Mouse (Mus musculus) embryonic facial prominence, embryonic 15.5 days (tissue): ENCODE results near the gene Lrrc49. TPM values are rescaled to one million over a fixed set of nuclear protein-coding genes. Genes with fewer than 3 reads are reported as not detected.

Experiments used
- ATAC-seq: fragments of 200-750 bp; cut with Nextera tagmentation; 2 replicates; pipeline ENCODE4 v1.8.0; 2017; ENCODE audit warnings: low read depth, moderate TSS enrichment; ENCODE audit not compliant: insufficient number of reproducible peaks, low FRiP score, low TSS enrichment
- H3K27ac ChIP-seq: fragments of 300-500 bp; sonication (generic); replicated peaks from 2 replicates; pipeline ENCODE4 v1.5.1; 2015; ENCODE audit warnings: mild to moderate bottlenecking, inconsistent platforms
- H3K27me3 ChIP-seq: fragments of 300-500 bp; sonication (generic); 2 replicates; pipeline ENCODE4 v1.6.1; 2015; ENCODE audit warnings: inconsistent platforms
- H3K36me3 ChIP-seq: fragments of 300-500 bp; sonication (generic); 2 replicates; pipeline ENCODE4 v1.6.1; 2015; ENCODE audit warnings: mild to moderate bottlenecking, inconsistent platforms
- H3K4me1 ChIP-seq: fragments of 300-500 bp; sonication (generic); 2 replicates; pipeline ENCODE4 v1.6.1; 2015; ENCODE audit warnings: inconsistent platforms
- H3K4me2 ChIP-seq: fragments of 300-500 bp; sonication (generic); replicated peaks from 2 replicates; pipeline ENCODE4 v1.6.1; 2015; ENCODE audit warnings: mild to moderate bottlenecking, inconsistent platforms
- H3K4me3 ChIP-seq: fragments of 300-500 bp; sonication (generic); replicated peaks from 2 replicates; pipeline ENCODE4 v1.5.1; 2015; ENCODE audit warnings: mild to moderate bottlenecking, inconsistent platforms
- H3K9ac ChIP-seq: fragments of 300-500 bp; sonication (generic); 2 replicates; pipeline ENCODE4 v1.6.1; 2015; ENCODE audit warnings: inconsistent platforms
- H3K9me3 ChIP-seq: fragments of 300-500 bp; sonication (generic); replicated peaks from 2 replicates; pipeline ENCODE4 v1.6.1; 2016; ENCODE audit warnings: inconsistent platforms
- WGBS: fragments of 180-500 bp; shearing (Covaris S2); methylation state at CpG from one replicate; pipeline ENCODE4 v1.1.7; 2015; 5-methylcytosine and 5-hydroxymethylcytosine counted together
- polyA plus RNA-seq: library from polyadenylated mRNA; unstranded; fragments of >200 nt; fragmentation: Nextera tagmentation; extraction: Ambion mirVana; gene quantifications from 2 replicates; pipeline ENCODE4 v1.2.1, GENCODE M21; 2015

Gene Lrrc49
- polyA plus RNA-seq, 1 experiment from 2014 or later: 17.9 TPM

DNA sequence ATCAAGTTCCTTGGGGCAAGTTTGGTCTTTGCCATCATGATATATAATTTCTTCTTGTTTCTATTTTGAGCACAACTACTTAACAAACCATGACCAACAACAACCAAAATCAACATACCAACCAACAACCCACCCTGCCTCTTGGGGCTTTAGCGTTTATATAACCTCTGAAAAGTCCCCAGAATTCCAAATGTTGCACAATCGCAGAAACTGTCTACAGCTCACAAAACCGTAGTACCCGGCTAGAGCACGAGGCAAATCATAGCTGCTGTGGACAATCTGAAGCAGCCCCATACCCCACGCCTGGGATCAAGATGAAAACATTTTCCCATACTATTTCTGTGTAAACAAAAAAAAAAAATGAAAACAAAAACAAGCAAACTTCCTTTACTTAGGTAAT is 21.8 kb upstream of the Lrrc49 start:
- no peaks in the 10 kb centered on the region for H3K9me3 ChIP-seq
- H3K36me3 ChIP-seq: no peaks in the 10 kb centered on the region
- H3K4me3 ChIP-seq: no peak overlapping the region
- no peak overlapping the region for H3K4me2 ChIP-seq
- H3K27ac ChIP-seq: no peak overlapping the region
- 62% methylated on average over 6 of the region's 6 CpGs for WGBS
- no peak for ATAC-seq
- no peak overlapping the region for H3K9ac ChIP-seq
- H3K27me3 ChIP-seq: no peaks in the 10 kb centered on the region
- H3K4me1 ChIP-seq: 0 out of 2 replicates have a peak, but pooled peaks cover 20% of the 10 kb centered on the region

DNA sequence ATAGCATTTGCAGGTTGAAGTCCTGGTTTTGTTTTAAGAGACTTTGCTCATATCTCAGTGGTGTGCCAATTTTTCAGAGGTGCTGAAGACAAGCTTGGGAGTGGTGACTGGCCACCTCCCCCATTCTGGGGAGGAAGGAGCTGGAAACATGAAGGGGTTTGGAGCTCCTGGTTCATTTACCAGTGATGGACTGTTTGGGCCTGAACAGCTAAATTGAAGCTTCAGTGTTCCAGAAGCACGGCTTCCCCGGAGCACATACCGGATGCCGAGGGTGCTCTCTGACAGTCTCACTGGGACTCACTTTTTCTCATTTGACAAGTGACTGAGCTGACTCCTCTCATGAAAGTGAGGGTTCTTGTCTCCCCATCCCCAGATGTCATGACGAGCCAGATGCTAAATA is 20.6 kb upstream of the Lrrc49 start:
- 73% methylated on average over 5 of the region's 5 CpGs for WGBS
- 0 out of 2 replicates have a peak, but pooled peaks cover 9% of the 10 kb centered on the region for H3K4me1 ChIP-seq
- H3K27ac ChIP-seq: no peak overlapping the region
- H3K27me3 ChIP-seq: no peaks in the 10 kb centered on the region
- no peaks in the 10 kb centered on the region for H3K9me3 ChIP-seq
- no peak overlapping the region for H3K4me2 ChIP-seq
- no peak for ATAC-seq
- H3K36me3 ChIP-seq: no peaks in the 10 kb centered on the region
- H3K9ac ChIP-seq: no peak overlapping the region
- H3K4me3 ChIP-seq: no peak overlapping the region

DNA sequence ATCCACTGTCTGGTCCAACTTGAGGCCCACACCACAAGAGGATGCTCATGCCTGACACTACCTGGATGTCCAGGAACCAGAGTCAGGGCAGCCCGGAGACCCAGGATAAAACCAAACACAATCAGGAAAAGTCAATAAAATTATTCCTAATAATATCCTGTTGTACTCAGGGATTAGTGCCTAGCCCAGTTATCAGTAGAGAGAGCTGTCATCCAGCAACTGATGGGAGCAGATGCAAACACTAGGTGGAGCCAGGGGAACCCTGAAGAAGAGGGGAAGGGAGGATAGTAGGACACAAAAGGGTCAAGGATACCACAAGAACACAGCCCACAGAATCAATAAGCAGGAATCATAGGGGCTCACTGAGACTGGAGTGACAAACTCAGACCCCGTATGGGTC is 19.6 kb upstream of the Lrrc49 start:
- H3K4me2 ChIP-seq: no peak overlapping the region
- no peak overlapping the region for H3K9ac ChIP-seq
- no peak overlapping the region for H3K4me3 ChIP-seq
- WGBS: 91% methylated on average over 2 of the region's 2 CpGs
- ATAC-seq: no peak
- no peaks in the 10 kb centered on the region for H3K27me3 ChIP-seq
- no peak overlapping the region for H3K27ac ChIP-seq
- 0 out of 2 replicates have a peak, but pooled peaks cover 4% of the 10 kb centered on the region for H3K4me1 ChIP-seq
- no peaks in the 10 kb centered on the region for H3K9me3 ChIP-seq
- H3K36me3 ChIP-seq: no peaks in the 10 kb centered on the region

DNA sequence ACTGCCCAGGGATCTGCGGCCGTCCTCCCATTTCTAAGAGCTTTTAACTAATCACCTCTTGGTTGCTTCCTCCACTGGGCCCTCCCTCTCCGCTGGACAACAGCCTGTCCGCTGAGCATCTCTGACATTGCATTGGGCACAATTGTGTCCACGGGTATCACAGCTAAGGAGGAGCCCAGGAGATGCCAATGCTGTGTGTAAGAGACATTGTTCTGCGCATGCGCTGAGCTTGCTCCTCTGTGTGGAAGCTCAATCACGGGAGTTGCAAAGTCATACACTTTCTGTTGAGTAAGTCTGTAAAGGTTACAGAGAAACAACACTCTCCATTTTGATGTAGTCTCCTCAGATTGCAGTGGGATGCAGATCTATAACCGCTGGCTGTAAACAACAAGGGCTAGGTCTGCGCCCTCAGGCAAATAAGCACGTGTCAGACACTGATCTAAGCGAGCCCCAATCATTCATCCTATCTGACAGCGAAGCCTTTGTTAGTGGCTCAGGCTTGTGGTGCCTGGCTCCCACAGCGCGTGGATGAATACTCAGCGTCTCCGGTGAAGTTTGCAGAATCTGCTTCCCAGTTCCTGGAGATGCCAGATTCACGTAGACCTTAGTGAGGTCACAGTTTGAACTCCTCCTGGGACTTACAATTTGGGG is 11.7 kb upstream of the Lrrc49 start:
- Histone ChIP-seq H3K9ac (no peak overlapping the region), H3K9me3 (no peaks in the 10 kb centered on the region), H3K4me3 (no peak overlapping the region), H3K4me1 (peaks cover 3% of the 10 kb centered on the region; the same call in 1 of the 2 replicates), H3K4me2 (no peak overlapping the region), H3K27me3 (no peaks in the 10 kb centered on the region), H3K36me3 (no peaks in the 10 kb centered on the region), H3K27ac (no peak overlapping the region)
- ATAC-seq: no peak
- WGBS: 54% methylated on average over 18 of the region's 18 CpGs

DNA sequence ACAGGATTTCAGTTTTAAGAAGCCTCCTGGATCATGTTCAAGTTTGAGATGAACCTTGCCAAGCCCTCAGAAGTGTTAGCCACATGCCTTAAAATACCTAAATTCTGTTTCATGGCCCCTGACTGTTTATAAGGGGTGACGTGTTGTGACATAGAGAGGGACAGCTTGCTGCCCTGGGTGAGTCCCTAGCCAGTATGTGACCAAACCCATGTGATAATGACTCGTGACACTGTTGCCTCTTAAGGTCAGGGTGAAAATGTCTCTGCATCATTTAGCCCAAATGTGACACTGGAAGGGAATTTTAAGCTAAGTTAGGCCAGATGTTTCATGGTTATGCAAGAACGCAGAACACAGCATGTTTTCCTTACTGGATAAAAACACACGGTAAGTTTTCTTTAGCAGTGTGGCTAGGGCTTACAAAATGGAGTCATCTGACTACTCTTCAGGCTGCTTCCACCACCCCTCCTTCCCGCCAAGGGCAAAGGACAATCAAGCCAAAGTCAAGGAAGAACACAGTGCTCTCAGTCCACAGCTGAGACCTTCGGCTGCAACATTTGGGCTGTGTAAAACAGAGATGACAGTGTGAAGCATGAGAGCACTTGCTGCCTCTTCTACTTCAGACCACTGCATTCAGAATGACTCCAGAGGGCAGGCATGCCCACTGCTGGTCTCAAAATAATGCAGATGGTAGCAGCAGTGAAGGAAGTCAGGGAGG is 8.5 kb upstream of the Lrrc49 start:
- Histone ChIP-seq H3K36me3 (no peaks in the 10 kb centered on the region), H3K27me3 (no peaks in the 10 kb centered on the region), H3K9ac (no peak overlapping the region), H3K9me3 (no peaks in the 10 kb centered on the region), H3K4me1 (peaks cover 3% of the 10 kb centered on the region; the same call in 1 of the 2 replicates), H3K4me3 (no peak overlapping the region), H3K4me2 (no peak overlapping the region), H3K27ac (peak overlapping the region; percentile 73)
- no peak for ATAC-seq
- 35% methylated on average over 6 of the region's 6 CpGs for WGBS

DNA sequence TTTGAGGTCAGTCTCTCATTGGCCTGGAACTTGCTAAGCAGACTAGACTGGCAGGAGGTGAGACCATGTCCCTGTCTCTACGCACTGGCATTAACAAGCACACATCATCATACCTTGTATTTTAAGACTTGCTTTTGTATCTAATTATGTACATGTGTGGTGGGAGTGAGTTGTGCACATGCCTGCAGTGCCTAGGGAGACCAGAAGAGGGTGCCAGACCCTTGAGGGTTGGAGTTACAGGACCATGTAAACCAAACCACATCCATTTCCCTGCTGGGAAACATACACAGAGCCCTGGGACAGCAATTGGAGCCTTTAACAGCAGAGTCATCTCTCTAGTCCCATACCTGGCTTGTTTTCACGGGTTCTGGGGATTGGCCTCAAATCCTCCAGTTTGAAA is 6.0 kb upstream of the Lrrc49 start:
- ATAC-seq: no peak
- Histone ChIP-seq H3K27me3 (no peaks in the 10 kb centered on the region), H3K36me3 (no peaks in the 10 kb centered on the region), H3K4me1 (peaks cover 3% of the 10 kb centered on the region; the same call in 1 of the 2 replicates), H3K4me3 (no peak overlapping the region), H3K9me3 (no peaks in the 10 kb centered on the region), H3K4me2 (no peak overlapping the region), H3K9ac (no peak overlapping the region), H3K27ac (no peak overlapping the region)
- 58% methylated on average over 2 of the region's 2 CpGs for WGBS

DNA sequence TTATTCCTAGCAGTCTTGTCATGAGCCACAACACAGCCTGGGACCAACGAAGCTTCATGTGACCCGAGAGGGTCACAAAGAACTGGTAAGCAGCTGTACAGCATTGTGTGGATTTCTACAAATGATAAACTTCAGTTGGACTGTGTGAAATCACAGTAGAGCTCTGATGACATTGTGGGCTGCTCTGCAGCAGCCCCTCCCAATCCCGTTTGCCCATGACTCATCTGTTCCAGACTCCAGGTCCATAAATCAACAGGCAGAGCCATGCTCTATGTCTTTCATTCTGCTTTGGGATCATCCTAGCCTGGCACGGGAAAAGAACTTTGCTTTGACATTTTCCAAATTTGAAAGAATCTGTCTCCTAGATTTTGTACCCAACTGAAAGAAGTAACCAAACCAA is 4.7 kb upstream of the Lrrc49 start:
- peaks cover 9% of the 10 kb centered on the region; the same call in 1 of the 2 replicates for H3K4me1 ChIP-seq
- WGBS: 42% methylated on average over 4 of the region's 4 CpGs
- H3K4me2 ChIP-seq: no peak overlapping the region
- H3K9ac ChIP-seq: no peak overlapping the region
- no peaks in the 10 kb centered on the region for H3K9me3 ChIP-seq
- no peaks in the 10 kb centered on the region for H3K36me3 ChIP-seq
- no peak overlapping the region for H3K27ac ChIP-seq
- no peak for ATAC-seq
- H3K4me3 ChIP-seq: no peak overlapping the region
- H3K27me3 ChIP-seq: no peaks in the 10 kb centered on the region

DNA sequence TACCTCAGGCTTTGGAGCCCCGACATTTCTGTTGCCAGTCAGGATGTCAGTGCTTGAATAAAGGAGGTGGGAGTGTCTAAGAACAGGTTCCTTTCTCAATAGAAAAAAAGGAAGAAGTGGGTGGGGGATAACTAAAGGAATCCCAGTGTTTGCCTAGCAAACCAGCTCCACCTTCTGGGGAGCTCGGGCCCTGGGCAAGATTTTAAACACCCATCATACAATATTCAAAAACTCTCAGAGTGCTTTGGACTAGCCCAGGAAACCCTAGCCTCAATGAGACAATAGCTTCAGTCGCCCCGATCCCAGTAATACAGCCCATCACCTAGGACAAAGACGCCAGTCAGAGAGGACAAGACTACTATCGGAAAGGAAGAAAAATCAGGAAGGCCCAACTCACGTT is 543 bp downstream of the Lrrc49 start:
- peak; percentile 25; the same call in 1 of the 2 replicates for ATAC-seq
- Histone ChIP-seq H3K9me3 (no peaks in the 10 kb centered on the region), H3K27ac (peak overlapping the region; percentile 90), H3K4me3 (peak overlapping the region; percentile 75), H3K4me2 (peak overlapping the region; percentile 64), H3K4me1 (peaks cover 5% of the 10 kb centered on the region; the same call in 1 of the 2 replicates), H3K27me3 (no peaks in the 10 kb centered on the region), H3K9ac (peak overlapping the region; percentile 44), H3K36me3 (no peaks in the 10 kb centered on the region; the same call in 1 of the 2 replicates)
- 1% methylated on average over 7 of the region's 7 CpGs for WGBS

DNA sequence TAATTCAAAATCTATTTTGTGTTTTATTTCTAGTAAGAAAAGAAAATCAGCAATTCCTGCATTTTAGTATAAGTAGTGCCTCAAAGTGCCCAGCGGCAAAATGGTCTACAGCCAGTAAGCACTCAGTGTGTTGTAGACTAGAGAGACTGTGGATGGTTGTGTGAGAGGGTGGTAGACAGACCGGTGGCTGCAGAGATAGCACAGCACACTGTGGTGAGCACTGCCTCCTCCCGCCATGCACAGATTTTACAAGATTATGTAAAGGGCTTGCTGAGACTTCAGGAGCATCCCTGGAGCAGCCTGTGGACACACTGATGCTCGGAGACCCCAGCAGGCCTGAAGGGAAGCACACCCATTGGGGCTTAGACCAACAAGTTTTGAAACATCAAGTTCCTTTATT is 5.2 kb downstream of the Lrrc49 start:
- WGBS: 85% methylated on average over 4 of the region's 4 CpGs
- H3K27ac ChIP-seq: 0 out of 2 replicates have a peak overlapping the region, but pooled peaks have one; percentile 17
- no peaks in the 10 kb centered on the region for H3K27me3 ChIP-seq
- no peak overlapping the region for H3K4me3 ChIP-seq
- H3K4me1 ChIP-seq: no peaks in the 10 kb centered on the region; the same call in 1 of the 2 replicates
- H3K9ac ChIP-seq: no peak overlapping the region
- peaks cover 15% of the 10 kb centered on the region; the same call in 1 of the 2 replicates for H3K36me3 ChIP-seq
- H3K4me2 ChIP-seq: no peak overlapping the region
- no peak for ATAC-seq
- H3K9me3 ChIP-seq: no peaks in the 10 kb centered on the region

DNA sequence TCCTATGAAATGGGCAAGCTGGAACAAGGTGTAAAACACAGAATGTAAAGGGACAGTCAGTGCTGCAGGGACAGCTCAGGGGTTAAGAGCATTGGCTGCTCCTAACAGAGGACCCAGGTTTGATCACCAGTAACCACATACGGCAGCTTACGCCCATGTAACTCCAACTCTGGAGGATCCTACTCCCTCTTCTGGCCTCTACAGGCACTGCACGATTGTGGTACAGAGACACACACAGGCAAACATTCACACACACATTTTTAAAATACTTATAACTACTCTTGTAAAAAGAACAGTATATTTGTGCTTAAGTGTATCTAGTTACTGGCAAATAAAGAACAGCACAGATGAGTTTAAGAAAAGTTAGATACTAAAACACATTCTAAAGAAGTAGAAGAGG is 7.0 kb downstream of the Lrrc49 start:
- Histone ChIP-seq H3K36me3 (peaks cover 26% of the 10 kb centered on the region; the same call in 1 of the 2 replicates), H3K27me3 (no peaks in the 10 kb centered on the region), H3K9me3 (no peaks in the 10 kb centered on the region), H3K4me3 (no peak overlapping the region), H3K27ac (no peak overlapping the region), H3K4me2 (no peak overlapping the region), H3K4me1 (no peaks in the 10 kb centered on the region), H3K9ac (no peak overlapping the region)
- WGBS: 92% methylated on average over 3 of the region's 3 CpGs
- ATAC-seq: no peak

DNA sequence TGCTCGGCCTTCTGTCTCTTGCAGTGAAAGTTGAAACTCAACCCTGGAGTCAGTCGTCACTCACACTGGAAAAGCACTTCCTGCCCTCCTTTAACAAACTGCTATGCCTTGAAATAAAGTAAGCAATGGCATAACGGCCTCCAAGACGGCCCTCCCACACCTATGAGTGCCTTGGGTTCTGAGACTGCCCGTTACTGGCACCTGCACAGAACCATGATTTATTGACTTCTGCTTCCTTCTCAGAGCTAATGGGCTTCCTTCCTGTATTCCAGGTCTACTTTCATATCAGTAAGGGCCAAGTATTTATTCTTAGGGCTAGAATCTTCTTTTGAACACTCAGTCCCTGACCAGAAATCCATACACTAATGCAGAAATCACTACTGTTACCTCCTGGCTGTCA is 9.0 kb downstream of the Lrrc49 start:
- Histone ChIP-seq H3K27ac (no peak overlapping the region), H3K4me2 (no peak overlapping the region), H3K4me3 (no peak overlapping the region), H3K9ac (no peak overlapping the region), H3K4me1 (no peaks in the 10 kb centered on the region), H3K36me3 (peaks cover 29% of the 10 kb centered on the region; the same call in 1 of the 2 replicates), H3K9me3 (no peaks in the 10 kb centered on the region), H3K27me3 (no peaks in the 10 kb centered on the region)
- WGBS: 78% methylated on average over 5 of the region's 5 CpGs
- ATAC-seq: no peak
